Mouse (Mus musculus): ENCODE results near the gene Gm28048. TPM values are rescaled to one million over a fixed set of nuclear protein-coding genes. Genes with fewer than 3 reads are reported as not detected.

Gm28048 gene
- polyA plus RNA-seq, 1 experiment from 2014 or later = 6.8 TPM

DNA sequence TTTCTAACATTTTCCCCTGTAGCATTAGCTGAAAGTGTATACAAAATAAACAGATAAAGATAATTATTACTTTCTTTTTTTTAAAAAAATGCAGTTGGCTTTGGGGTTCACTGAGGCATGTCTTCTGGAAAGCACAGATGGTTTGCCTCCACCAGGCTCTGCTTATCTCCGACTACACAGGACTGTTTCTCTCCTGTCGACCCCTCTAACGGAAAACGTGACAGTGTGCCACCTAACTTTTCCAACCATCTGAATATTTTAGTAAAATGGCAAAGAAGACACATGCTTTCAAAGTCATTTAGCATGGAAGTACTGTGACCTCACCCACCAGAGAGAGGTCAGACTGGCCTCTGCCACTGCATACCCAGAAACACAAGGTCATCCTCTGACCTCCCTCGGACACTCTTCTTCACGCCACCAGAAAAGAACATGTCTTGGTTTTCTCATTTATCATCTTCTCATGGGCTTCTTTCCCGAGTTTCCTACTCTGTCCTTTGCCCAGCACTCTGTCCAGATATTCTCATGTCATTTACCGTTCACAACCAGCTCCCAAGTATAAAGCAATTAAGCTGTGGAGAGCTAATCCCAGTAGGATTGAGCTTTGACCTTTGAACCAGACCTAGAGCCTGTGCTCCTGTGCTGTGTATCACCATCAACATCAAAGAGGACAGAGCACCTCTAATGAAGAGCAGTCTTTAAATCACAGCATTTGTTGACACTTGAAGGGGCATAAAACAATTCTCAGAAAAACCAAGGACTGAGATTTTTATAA lies 134.7 kb downstream of the Gm28048 start:
- peak overlapping the region; percentile 83 for H3K27ac ChIP-seq

DNA sequence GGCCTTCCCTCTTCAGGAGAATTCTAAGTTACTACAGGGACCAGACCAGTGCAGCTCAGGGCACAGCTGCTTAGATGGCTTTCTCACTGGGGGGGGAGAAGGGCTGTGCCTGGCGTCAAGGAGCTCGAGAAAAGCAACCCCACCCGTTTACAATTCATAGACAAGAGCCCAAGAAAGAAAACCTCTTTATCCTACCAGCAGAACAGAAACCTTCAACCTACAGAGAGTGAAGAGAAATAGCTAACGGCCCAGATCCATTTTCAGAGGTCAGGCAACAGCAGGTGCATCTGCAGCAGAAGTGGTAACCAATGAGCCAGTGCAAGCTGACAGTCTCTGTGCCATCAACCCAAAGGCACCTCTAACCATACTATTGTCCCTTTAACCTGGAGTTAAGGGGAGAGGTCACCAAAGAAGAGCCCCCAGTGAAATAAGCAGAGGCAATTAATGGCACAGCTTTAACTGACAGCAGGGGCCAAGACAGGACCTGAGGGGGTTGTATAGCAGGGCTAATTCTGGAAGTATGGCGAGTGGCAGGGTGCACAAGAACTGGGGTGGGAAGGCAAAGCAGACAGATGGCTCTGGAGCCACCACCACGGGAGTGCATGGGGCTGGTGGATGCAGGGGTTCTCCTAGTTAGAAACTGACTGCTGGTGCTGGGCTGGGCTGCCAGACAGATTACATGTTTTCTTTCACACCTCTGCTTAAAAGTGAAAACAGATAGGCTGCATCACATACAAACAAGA lies 135.6 kb downstream of the Gm28048 start:
- Histone ChIP-seq H3K4me2 (peak overlapping the region; percentile 45), H3K27me3 (no peaks in the 10 kb centered on the region), H3K4me1 (replicated peaks) (peaks cover 98% of the 10 kb centered on the region), H3K36me3 (no peaks in the 10 kb centered on the region), H3K27ac (peak overlapping the region; percentile 83), H3K4me3 (replicated peaks) (no peak overlapping the region), H3K9ac (peak overlapping the region; percentile 39; the same call in 1 of the 2 replicates), H3K9me3 (replicated peaks) (no peaks in the 10 kb centered on the region)
- 20% methylated on average over 6 of the region's 6 CpGs for WGBS (ENCODE audit: insufficient replicate concordance)
- DNase-seq = no peak
- no peak for ATAC-seq (ENCODE audit: low read depth)

More for the DNA sequence above, 134.7 kb downstream of the Gm28048 start:
- Histone ChIP-seq H3K9ac (peak overlapping the region; percentile 39; the same call in 1 of the 2 replicates), H3K9me3 (replicated peaks) (no peaks in the 10 kb centered on the region), H3K4me2 (peak overlapping the region; percentile 45), H3K4me3 (replicated peaks) (no peak overlapping the region), H3K27me3 (no peaks in the 10 kb centered on the region), H3K36me3 (no peaks in the 10 kb centered on the region), H3K4me1 (replicated peaks) (peaks cover 95% of the 10 kb centered on the region)
- ATAC-seq (ENCODE audit: low read depth) = peak; percentile 36; the same call in 1 of the 2 replicates
- no peak for DNase-seq
- 19% methylated on average over 8 of the region's 8 CpGs for WGBS (ENCODE audit: insufficient replicate concordance)

DNA sequence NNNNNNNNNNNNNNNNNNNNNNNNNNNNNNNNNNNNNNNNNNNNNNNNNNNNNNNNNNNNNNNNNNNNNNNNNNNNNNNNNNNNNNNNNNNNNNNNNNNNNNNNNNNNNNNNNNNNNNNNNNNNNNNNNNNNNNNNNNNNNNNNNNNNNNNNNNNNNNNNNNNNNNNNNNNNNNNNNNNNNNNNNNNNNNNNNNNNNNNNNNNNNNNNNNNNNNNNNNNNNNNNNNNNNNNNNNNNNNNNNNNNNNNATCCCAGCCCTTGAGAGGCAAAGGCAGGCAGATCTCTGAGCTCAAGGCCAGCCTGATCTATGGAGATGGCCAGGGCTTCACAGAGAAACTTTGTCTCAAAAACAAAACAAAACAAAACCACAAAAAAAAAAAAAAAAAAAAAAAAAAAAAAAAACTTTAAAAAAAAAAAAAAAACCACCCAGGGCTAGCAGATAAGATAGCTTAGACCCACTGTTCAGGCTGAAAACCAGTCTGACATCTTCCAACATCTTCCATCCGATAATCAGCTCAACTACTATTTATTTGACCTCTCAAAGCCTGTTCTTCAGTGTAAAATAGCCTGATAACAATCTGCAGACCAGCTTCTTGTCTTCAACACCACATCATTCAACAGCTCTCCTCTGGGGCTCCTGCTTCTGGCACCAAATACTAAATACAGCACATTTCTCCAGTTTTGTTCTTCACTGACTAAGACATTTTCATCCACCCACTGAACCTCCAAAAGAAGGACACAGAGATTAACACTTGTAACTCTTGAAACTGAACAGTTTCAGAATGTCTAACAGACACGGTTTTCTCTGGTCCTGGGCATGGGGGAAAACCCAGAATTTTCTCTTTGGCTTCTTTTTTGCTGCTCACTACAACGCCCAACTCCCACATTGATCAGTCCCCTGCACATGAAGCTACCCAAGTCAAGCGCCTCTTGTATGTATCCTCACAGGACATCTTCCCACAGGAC lies 136.9 kb downstream of the Gm28048 start:
- Histone ChIP-seq H3K27me3 (no peaks in the 10 kb centered on the region), H3K4me2 (peak overlapping the region; percentile 45), H3K9ac (peak overlapping the region; percentile 57), H3K27ac (peak overlapping the region; percentile 83), H3K4me1 (replicated peaks) (peaks cover 96% of the 10 kb centered on the region), H3K4me3 (replicated peaks) (no peak overlapping the region), H3K36me3 (no peaks in the 10 kb centered on the region), H3K9me3 (replicated peaks) (no peaks in the 10 kb centered on the region)
- DNase-seq (no peak), ATAC-seq (ENCODE audit: low read depth) (no peak)
- 20% methylated on average over 4 of the region's 4 CpGs for WGBS (ENCODE audit: insufficient replicate concordance)

DNA sequence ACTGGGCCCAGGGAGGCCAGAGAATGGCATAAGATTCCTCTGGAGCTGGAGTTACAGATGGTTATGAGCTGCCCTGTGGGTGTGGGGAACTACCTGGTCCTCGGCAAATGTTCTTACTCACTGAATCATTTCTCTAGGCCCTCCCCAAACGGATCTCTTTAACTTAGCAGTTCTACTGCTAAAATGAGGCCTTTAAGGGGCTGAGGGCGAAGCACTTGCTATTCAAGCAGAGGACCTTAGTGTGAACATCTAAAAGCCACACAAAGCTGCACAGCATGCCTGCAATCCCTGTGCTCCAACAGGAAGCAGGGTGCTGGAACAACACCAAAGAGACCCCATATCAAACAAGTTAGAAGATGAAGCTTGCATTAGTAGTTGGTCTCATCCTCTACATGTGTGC lies 142.4 kb downstream of the Gm28048 start:
- Histone ChIP-seq H3K36me3 (peaks cover 15% of the 10 kb centered on the region), H3K27ac (no peak overlapping the region), H3K9ac (no peak overlapping the region), H3K4me1 (replicated peaks) (peaks cover 63% of the 10 kb centered on the region), H3K9me3 (replicated peaks) (no peaks in the 10 kb centered on the region), H3K27me3 (no peaks in the 10 kb centered on the region), H3K4me2 (no peak overlapping the region), H3K4me3 (replicated peaks) (no peak overlapping the region)
- WGBS (ENCODE audit: insufficient replicate concordance) = 53% methylated on average over 3 of the region's 3 CpGs
- ATAC-seq (ENCODE audit: low read depth) (no peak), DNase-seq (no peak)

DNA sequence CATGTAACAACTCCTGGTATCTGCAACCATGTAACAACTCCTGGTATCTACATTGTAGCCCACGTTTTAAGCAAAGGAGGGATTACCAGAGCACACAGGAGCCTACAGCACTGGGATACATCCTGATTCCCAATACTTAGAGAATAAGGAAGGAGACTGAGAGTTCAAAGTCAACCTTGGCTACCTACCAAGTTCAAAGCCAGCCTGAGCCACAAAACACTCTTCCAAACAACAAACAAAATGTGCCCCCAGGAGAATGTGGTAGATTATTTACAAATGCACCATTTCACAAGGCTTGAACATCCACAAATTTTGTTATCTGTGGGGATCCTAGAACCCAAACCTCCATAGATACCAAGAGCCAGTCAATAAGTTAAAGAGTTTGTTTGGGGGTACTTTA lies 143.5 kb downstream of the Gm28048 start:
- WGBS (ENCODE audit: insufficient replicate concordance) = 37% methylated on average over 1 of the region's 1 CpGs
- H3K4me3 ChIP-seq (replicated peaks) = no peak overlapping the region
- DNase-seq (no peak), ATAC-seq (ENCODE audit: low read depth) (no peak)
- H3K4me1 ChIP-seq (replicated peaks) = peaks cover 52% of the 10 kb centered on the region
- no peaks in the 10 kb centered on the region for H3K9me3 ChIP-seq (replicated peaks)
- H3K27me3 ChIP-seq = no peaks in the 10 kb centered on the region
- H3K4me2 ChIP-seq = no peak overlapping the region
- H3K27ac ChIP-seq = no peak overlapping the region
- H3K36me3 ChIP-seq = peaks cover 25% of the 10 kb centered on the region
- H3K9ac ChIP-seq = no peak overlapping the region

DNA sequence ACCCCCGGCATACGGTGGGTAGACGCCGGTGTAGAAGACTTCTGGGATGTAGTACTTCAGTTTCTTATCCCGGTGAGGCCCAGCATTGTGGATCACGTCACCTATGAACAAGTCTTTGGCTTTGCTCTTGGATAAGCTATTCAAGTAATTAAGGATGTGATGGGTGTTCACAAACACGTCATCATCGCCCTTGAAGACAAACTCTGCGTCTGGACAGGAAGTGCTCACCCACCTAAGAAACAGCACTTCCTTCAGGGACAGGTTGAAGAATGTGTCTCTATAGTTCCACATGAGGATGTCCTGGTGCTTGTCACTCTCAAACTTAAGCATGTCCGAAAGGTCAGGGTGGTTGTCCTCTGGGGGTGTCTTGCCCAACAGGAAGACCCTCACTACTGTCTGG lies 145.6 kb downstream of the Gm28048 start:
- DNase-seq (no peak), ATAC-seq (ENCODE audit: low read depth) (no peak)
- no peak overlapping the region for H3K4me3 ChIP-seq (replicated peaks)
- H3K27me3 ChIP-seq = no peaks in the 10 kb centered on the region
- no peaks in the 10 kb centered on the region for H3K9me3 ChIP-seq (replicated peaks)
- H3K4me1 ChIP-seq (replicated peaks) = peaks cover 43% of the 10 kb centered on the region
- H3K4me2 ChIP-seq = no peak overlapping the region
- H3K36me3 ChIP-seq = peaks cover 29% of the 10 kb centered on the region
- H3K9ac ChIP-seq = no peak overlapping the region
- WGBS (ENCODE audit: insufficient replicate concordance) = 82% methylated on average over 10 of the region's 10 CpGs
- no peak overlapping the region for H3K27ac ChIP-seq

DNA sequence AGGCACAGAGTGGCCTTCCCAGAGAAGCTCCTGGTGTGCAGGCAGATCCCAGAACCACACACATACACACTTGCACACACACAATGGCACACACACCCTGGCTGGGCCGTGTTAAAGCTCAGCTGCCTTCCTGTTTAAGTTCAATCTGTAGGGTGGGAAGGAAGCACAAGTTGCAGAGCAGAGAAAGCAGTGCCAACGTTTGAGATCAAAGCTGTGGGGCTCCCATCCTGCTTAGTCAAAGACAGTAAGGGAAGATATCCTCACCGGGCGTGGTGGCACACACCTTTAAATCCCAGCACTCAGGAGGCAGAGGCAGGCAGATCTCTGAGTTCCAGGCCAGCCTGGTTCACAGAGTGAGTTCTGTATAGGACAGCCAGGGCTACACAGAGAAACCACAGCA lies 149.3 kb downstream of the Gm28048 start:
- H3K9me3 ChIP-seq (replicated peaks) = no peaks in the 10 kb centered on the region
- H3K4me1 ChIP-seq (replicated peaks) = peaks cover 35% of the 10 kb centered on the region
- ATAC-seq (ENCODE audit: low read depth) = no peak
- no peak overlapping the region for H3K9ac ChIP-seq
- H3K27me3 ChIP-seq = no peaks in the 10 kb centered on the region
- no peak for DNase-seq
- no peak overlapping the region for H3K4me2 ChIP-seq
- no peak overlapping the region for H3K27ac ChIP-seq
- 48% methylated on average over 4 of the region's 4 CpGs for WGBS (ENCODE audit: insufficient replicate concordance)
- no peak overlapping the region for H3K4me3 ChIP-seq (replicated peaks)
- H3K36me3 ChIP-seq = peaks cover 29% of the 10 kb centered on the region

DNA sequence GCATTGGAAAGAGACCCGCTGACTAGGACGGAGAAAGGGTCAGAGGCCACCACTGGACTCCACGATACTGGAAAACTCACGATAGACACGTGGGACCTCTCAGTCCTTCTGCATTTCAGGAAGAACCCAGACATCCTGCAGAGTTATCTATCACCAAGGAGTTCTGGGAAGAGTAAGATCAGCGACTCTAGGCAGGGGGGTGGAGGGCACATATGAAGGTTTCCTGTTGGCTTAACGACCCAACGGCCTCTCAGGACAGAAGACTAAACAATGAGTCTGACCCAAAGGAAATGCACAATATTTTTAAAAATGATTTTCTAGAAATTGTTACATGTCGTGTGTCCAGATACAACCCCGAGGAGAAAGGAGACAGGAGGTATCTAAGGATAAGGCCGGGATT lies 150.0 kb downstream of the Gm28048 start:
- no peaks in the 10 kb centered on the region for H3K27me3 ChIP-seq
- H3K36me3 ChIP-seq = peaks cover 29% of the 10 kb centered on the region
- H3K4me1 ChIP-seq (replicated peaks) = peaks cover 35% of the 10 kb centered on the region
- no peak overlapping the region for H3K4me3 ChIP-seq (replicated peaks)
- no peak overlapping the region for H3K4me2 ChIP-seq
- DNase-seq (no peak), ATAC-seq (ENCODE audit: low read depth) (no peak)
- no peaks in the 10 kb centered on the region for H3K9me3 ChIP-seq (replicated peaks)
- no peak overlapping the region for H3K27ac ChIP-seq
- no peak overlapping the region for H3K9ac ChIP-seq
- 55% methylated on average over 11 of the region's 11 CpGs for WGBS (ENCODE audit: insufficient replicate concordance)

DNA sequence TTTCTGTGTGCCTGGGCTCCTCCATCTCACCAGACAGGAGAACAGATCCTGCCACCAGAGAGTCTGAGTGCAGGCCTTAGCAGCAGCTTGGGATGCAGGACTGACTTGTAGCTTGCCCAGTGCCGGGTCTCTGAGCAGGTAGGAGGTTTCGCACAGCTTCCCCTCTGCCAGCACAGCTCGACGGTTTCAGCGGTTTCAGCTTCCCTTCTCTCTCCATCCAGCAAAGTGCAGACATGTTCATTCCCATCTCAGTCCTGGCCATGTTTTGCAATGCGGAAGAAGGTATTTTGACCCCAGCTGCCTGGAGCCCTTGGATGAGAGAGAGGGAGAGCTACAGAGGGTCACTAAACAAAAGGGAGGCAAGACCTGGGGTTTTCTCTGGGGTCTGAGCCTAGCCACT lies 151.2 kb downstream of the Gm28048 start:
- H3K36me3 ChIP-seq = peaks cover 20% of the 10 kb centered on the region
- no peak for ATAC-seq (ENCODE audit: low read depth)
- no peak overlapping the region for H3K4me3 ChIP-seq (replicated peaks)

DNA sequence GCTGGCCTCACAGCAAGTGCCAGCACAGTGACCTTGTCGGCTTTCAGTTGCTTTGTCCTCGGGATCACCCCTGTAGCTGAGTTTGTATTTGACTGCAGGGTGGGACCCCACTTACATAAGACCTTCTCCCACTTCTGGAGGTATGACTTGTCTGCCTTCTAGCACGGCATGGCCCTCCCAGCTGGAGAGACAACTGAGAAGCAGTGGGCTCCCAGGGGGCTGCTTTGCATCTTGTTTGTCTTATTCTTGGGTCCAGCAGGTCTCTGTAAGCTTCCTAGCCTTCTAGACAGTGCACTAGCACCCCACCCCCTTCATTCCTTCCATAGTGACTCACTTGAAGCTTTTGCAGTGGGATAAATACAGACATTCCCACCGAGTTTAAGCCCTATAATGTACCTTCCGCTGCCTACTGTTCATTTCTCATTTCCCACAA lies 151.7 kb downstream of the Gm28048 start:
- no peak overlapping the region for H3K9ac ChIP-seq
- 63% methylated on average over 5 of the region's 5 CpGs for WGBS (ENCODE audit: insufficient replicate concordance)
- no peak overlapping the region for H3K27ac ChIP-seq

More for the DNA sequence above, 151.2 kb downstream of the Gm28048 start:
- no peak overlapping the region for H3K27ac ChIP-seq
- H3K9ac ChIP-seq = no peak overlapping the region
- WGBS (ENCODE audit: insufficient replicate concordance) = 75% methylated on average over 6 of the region's 6 CpGs
- no peaks in the 10 kb centered on the region for H3K27me3 ChIP-seq
- DNase-seq = no peak
- peaks cover 34% of the 10 kb centered on the region for H3K4me1 ChIP-seq (replicated peaks)
- H3K4me2 ChIP-seq = no peak overlapping the region
- no peaks in the 10 kb centered on the region for H3K9me3 ChIP-seq (replicated peaks)

More for the DNA sequence above, 151.7 kb downstream of the Gm28048 start:
- peaks cover 31% of the 10 kb centered on the region for H3K4me1 ChIP-seq (replicated peaks)
- DNase-seq = no peak
- H3K36me3 ChIP-seq = peaks cover 16% of the 10 kb centered on the region
- no peak for ATAC-seq (ENCODE audit: low read depth)
- H3K9me3 ChIP-seq (replicated peaks) = no peaks in the 10 kb centered on the region
- H3K4me3 ChIP-seq (replicated peaks) = no peak overlapping the region
- H3K27me3 ChIP-seq = no peaks in the 10 kb centered on the region
- H3K4me2 ChIP-seq = no peak overlapping the region

Measured in liver, embryonic 13.5 days (tissue).